Mouse (Mus musculus) frontal cortex, postnatal 10 days (tissue): ENCODE results near the gene Il1f5.

Experiments used
- DNase-seq, 2 experiments: peaks; one replicate each; pipeline ENCODE4 v3.0.0; 2022; ENCODE audit warnings: low spot score in 2 of 2, mixed read lengths in 1 of 2

Gene Il1f5

GRCm38 (mm10) chr2:24276654-24277053 lies at the start of gene Il1f5:
TSS of gene Il1f5 (plus strand) at chr2:24276954.
- no peak for DNase-seq

DNA sequence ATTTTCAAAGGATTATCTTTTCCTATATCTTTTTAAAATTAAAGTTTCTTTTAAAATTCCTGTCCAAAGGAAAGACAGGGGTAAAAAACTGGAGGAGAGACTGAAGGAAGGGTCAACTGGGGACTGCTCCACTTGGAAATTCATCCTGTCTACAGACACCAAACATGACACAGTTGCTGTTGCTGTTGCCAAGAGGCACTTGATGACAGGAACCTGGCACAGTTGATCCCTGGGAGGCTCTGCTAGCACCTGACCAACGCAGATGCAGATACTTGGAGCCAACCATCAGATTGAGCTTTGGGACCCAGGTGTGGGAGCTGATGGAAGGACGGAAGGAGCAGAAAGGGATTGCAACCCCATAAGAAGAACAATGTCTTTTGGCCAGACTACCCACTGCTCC lies 49.6 kb upstream of the Il1f5 start:
- no peak for DNase-seq

GRCm38 (mm10) chr2:24267503-24267902 lies 9.3 kb upstream of the Il1f5 start:
- no peak for DNase-seq

DNA sequence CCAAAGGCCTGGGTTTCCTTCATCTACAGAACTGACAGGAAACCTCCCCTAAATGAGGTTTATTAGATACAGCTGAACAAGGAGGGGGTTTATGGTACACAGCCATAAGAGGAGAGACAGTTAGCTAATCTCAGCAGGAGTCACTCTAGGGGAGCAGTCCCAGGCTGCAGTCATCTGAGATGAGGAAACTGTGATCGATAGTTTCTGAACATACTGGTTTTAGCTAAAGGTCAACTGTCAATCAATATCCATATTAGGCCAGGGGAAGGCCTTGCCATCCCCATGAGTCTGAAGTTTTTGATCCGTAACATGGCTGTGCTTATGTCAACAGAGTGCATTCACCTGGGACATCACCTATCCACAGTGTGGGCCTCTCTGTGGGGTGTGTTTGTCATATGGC lies 3.1 kb upstream of the Il1f5 start:
- no peak for DNase-seq

- no peak for DNase-seq
Observed at GRCm38 (mm10) chr2:24275146-24275545, 1.6 kb upstream of the Il1f5 start.

DNA sequence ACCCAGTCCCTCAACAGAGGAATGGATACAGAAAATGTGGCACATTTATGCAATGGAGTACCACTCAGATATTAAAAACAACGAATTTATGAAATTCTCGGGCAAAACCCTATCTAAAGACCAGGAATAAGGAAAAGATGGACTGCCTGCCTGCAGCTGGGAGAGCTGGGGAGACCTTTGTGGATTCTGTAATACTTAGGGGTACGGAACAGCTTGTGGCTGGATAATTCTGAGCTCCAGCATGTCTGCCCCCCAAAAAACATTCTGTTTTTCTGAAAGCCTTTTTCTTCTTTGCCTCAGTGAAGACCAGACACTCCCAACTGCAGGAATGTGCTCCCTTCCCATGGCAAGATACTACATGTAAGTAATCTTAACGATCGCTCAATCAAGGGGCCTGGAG lies 14.1 kb downstream of the Il1f5 start, which contains the start of gene Il1f10:
Il1f10 (plus strand) TSS at position 301 of the 400 bp plus-strand sequence.
- DNase-seq, result no peak

DNA sequence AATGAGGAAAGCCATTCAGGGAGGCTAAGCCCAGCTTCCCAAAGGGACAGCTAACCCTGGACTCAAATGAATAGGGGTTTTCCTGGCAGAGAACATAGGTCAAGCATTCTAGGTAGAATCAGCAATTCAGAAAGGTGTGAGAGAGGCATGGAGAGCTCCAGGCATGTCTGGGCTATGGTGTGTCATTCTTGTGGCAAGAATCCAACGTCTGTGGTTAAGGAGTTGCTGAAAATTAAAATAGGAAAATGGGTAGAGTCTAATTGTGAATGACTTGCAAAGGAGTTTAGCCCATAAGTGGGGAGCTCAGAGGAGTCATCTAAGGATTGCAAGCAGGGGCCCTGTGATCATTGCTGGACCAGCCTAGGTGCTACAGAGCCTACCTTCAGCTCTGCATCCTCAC lies 17.9 kb downstream of the Il1f5 start:
- no peak for DNase-seq

- DNase-seq, result peak in 1 of 2 experiments; percentile 22
Observed at GRCm38 (mm10) chr2:24296837-24297236, 20.1 kb downstream of the Il1f5 start.

DNA sequence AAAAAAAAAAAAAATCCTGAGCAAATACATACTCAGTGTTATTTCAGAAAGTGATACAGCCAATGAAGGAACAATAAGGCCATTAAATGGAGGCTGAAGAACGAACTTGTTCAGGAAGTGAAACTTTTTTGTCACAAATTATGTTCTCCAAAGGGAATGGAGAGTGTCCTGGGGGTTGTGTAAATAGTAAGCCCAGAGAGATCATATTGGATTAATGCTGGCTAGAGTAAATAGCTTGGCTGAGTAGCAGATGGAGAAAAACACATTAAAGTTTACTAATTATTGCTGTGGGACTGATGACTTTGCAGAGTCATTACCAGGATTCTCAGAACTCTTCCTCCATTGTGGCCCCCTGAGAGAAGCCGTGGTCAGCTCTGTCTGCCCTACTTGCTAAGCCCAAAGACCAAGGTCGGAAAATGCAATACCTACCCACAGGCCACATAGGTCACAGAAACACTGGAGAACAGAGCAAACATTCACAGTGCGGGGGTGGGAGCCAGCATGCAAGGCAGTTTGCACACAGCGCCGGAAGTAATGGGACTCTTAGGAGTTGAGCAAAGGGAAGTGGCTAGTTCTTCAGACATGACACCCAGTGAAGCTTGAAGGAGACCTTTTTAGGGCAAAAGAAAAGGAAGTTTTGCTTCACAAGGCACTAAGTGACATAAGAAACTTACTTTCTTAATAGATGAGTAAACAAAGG lies 34.7 kb downstream of the Il1f5 start:
- no peak for DNase-seq

DNA sequence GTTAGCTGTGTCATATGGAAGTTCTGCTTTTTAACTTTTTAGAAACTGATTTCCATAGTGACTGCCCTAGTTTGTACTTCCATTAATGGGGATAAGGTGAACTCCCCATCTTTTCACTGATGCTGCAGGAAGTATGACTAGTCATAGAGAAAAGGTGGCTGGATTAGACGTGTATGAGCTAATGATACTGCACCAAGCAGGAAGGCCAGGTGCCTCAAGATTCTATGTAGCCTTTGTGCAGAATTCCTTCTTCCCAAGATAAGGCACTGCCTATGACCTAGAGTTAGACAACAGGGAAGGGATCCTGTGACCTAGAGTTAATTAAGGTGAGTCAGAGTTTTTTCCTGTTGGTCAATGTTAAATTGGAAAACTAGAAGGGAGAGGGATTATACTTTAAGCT lies 40.2 kb downstream of the Il1f5 start:
- DNase-seq, result no peak

DNA sequence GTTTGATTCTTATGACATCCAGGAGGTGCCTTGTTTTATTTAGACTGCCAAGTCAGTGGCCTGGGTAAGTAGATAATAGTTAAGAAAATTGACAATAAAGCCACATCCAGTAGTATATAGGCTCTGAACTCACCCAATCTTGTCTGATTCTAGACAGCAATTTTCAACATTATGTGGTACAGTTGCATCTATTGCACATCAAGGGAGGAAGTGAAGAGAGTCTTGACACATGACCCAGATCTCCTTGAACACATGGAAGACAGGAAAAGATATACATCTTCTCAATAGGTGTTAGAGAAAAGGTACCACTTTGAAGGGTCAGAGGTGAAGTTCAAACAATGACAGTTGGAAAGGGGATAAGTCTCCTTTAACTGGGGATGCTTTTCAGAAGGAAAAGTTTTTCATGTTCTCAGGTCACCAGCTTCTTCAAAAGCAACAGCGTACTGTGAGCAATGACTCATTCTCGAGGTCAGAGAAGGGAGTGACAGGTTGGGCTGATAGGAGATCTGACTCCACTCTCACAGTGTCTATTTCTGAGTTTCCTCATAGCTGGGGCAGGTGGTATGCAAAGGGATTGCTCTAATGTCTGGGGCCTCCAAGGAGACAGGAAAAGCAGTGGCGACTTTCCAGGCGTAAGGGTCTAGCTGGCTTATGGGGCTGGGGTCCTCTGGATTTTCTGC lies 41.3 kb downstream of the Il1f5 start:
- DNase-seq, result no peak
